16 mouse cellular contexts compared by ENCODE assay signal in genomic region chrX:6751549-6752047, GRCm38 (mm10). TPM values are rescaled to one million over a fixed set of nuclear protein-coding genes. Genes with fewer than 3 reads are reported as not detected.
DNase-seq lines count a peak whose midpoint lies in the region; ATAC-seq and TF ChIP-seq lines count a peak whose summit lies in the region.
"Had no signal": no experiment of that assay in that cellular context is flagged by ENCODE, and none has a peak within 500 bp of the region (broad histone marks: within the 10 kb centered on the region; RNA-seq: fewer than 3 reads in every experiment).

No protein-coding gene starts in this region.

- no peak overlapping the region for H3K27ac ChIP-seq in kidney, postnatal 0 days
- no peak overlapping the region for H3K27ac ChIP-seq in embryonic facial prominence, embryonic 10.5 days (replicated peaks)
- H3K27ac ChIP-seq in hindbrain, embryonic 14.5 days: no peak overlapping the region
- H3K27ac ChIP-seq in midbrain, embryonic 16.5 days (ENCODE audit: low read length): no peak overlapping the region
- H3K27ac ChIP-seq: embryonic facial prominence, embryonic 13.5 days; heart, embryonic 13.5 days; liver, embryonic 14.5 days had no signal

- no peak overlapping the region for H3K9ac ChIP-seq in kidney, postnatal 0 days (ENCODE audit: low read depth, low read length)
- H3K9ac ChIP-seq in hindbrain, embryonic 14.5 days: no peak overlapping the region
- no peak overlapping the region for H3K9ac ChIP-seq in midbrain, embryonic 16.5 days (ENCODE audit: low read depth, low read length)
- H3K9ac ChIP-seq: embryonic facial prominence, embryonic 13.5 days; heart, embryonic 13.5 days; liver, embryonic 14.5 days had no signal

- H3K36me3 ChIP-seq in kidney, postnatal 0 days (ENCODE audit: insufficient read depth, low read length): no peaks in the 10 kb centered on the region
- H3K36me3 ChIP-seq in embryonic facial prominence, embryonic 10.5 days (replicated peaks): no peaks in the 10 kb centered on the region
- no peaks in the 10 kb centered on the region for H3K36me3 ChIP-seq in hindbrain, embryonic 14.5 days (replicated peaks; ENCODE audit: control insufficient read depth, insufficient read depth)
- no peaks in the 10 kb centered on the region for H3K36me3 ChIP-seq in midbrain, embryonic 16.5 days (ENCODE audit: control insufficient read depth, insufficient read depth, low read length)
- H3K36me3 ChIP-seq: embryonic facial prominence, embryonic 13.5 days; heart, embryonic 13.5 days had no signal

- no peak for ATAC-seq in kidney, postnatal 0 days (replicated peaks; ENCODE audit: low FRiP score, low read depth)
- ATAC-seq in hindbrain, embryonic 14.5 days (ENCODE audit: low FRiP score): peak; percentile 37; the same call in 1 of the 2 replicates
- ATAC-seq in midbrain, embryonic 16.5 days: peak; percentile 66
- ATAC-seq: inflammation-experienced regulatory T-cells, adult 6 months had no signal

- no peaks in the 10 kb centered on the region for H3K9me3 ChIP-seq in kidney, postnatal 0 days (replicated peaks; ENCODE audit: low read length)
- H3K9me3 ChIP-seq in embryonic facial prominence, embryonic 10.5 days: no peaks in the 10 kb centered on the region
- no peaks in the 10 kb centered on the region for H3K9me3 ChIP-seq in hindbrain, embryonic 14.5 days (ENCODE audit: control insufficient read depth, low read length)
- H3K9me3 ChIP-seq in midbrain, embryonic 16.5 days (replicated peaks; ENCODE audit: control insufficient read depth, low read length, poor library complexity, severe bottlenecking): no peaks in the 10 kb centered on the region
- H3K9me3 ChIP-seq: embryonic facial prominence, embryonic 13.5 days; heart, embryonic 13.5 days had no signal

- H3K27me3 ChIP-seq in kidney, postnatal 0 days (ENCODE audit: insufficient read depth, low read length): no peaks in the 10 kb centered on the region
- no peaks in the 10 kb centered on the region for H3K27me3 ChIP-seq in embryonic facial prominence, embryonic 10.5 days (replicated peaks; ENCODE audit: low read depth, poor library complexity, severe bottlenecking)
- no peaks in the 10 kb centered on the region for H3K27me3 ChIP-seq in hindbrain, embryonic 14.5 days (ENCODE audit: control insufficient read depth, insufficient read depth, low read length)
- H3K27me3 ChIP-seq in midbrain, embryonic 16.5 days (ENCODE audit: control insufficient read depth, insufficient read depth, low read depth, low read length): no peaks in the 10 kb centered on the region
- H3K27me3 ChIP-seq: embryonic facial prominence, embryonic 13.5 days; heart, embryonic 13.5 days had no signal

- no peaks in the 10 kb centered on the region for H3K4me1 ChIP-seq in kidney, postnatal 0 days (replicated peaks; ENCODE audit: insufficient read depth, low read length)
- H3K4me1 ChIP-seq in embryonic facial prominence, embryonic 10.5 days: no peaks in the 10 kb centered on the region
- H3K4me1 ChIP-seq in hindbrain, embryonic 14.5 days (replicated peaks; ENCODE audit: control insufficient read depth, insufficient read depth, low read length): no peaks in the 10 kb centered on the region
- no peaks in the 10 kb centered on the region for H3K4me1 ChIP-seq in midbrain, embryonic 16.5 days (ENCODE audit: control insufficient read depth, insufficient read depth, low read length)
- H3K4me1 ChIP-seq: embryonic facial prominence, embryonic 13.5 days; heart, embryonic 13.5 days had no signal

- no peak overlapping the region for H3K4me2 ChIP-seq in kidney, postnatal 0 days (ENCODE audit: low read length)
- H3K4me2 ChIP-seq in hindbrain, embryonic 14.5 days (replicated peaks): no peak overlapping the region
- H3K4me2 ChIP-seq in midbrain, embryonic 16.5 days (ENCODE audit: low read length): no peak overlapping the region
- H3K4me2 ChIP-seq: embryonic facial prominence, embryonic 13.5 days; heart, embryonic 13.5 days had no signal

- no peak overlapping the region for H3K4me3 ChIP-seq in kidney, postnatal 0 days (replicated peaks; ENCODE audit: low read depth, low read length)
- no peak overlapping the region for H3K4me3 ChIP-seq in embryonic facial prominence, embryonic 10.5 days
- no peak overlapping the region for H3K4me3 ChIP-seq in hindbrain, embryonic 14.5 days (replicated peaks; ENCODE audit: low read length)
- no peak overlapping the region for H3K4me3 ChIP-seq in midbrain, embryonic 16.5 days (ENCODE audit: low read depth, low read length)
- H3K4me3 ChIP-seq: embryonic facial prominence, embryonic 13.5 days; heart, embryonic 13.5 days had no signal

- 34% methylated on average over 6 of the region's 6 CpGs for WGBS in kidney, postnatal 0 days
- 38% methylated on average over 6 of the region's 6 CpGs for WGBS in embryonic facial prominence, embryonic 10.5 days
- WGBS in hindbrain, embryonic 14.5 days: 32% methylated on average over 6 of the region's 6 CpGs
- 33% methylated on average over 6 of the region's 6 CpGs for WGBS in midbrain, embryonic 16.5 days

- DNase-seq in kidney, postnatal 0 days (ENCODE audit: low spot score): peak; percentile 54
- DNase-seq in kidney, postnatal 10 days: no peak
- peak; percentile 12 for DNase-seq in embryonic facial prominence, embryonic 10.5 days (ENCODE audit: low spot score)
- DNase-seq in hindbrain, embryonic 14.5 days (ENCODE audit: low spot score): no peak
- DNase-seq in heart, adult 9 months (ENCODE audit: low spot score in 2 of 2): no peak
- DNase-seq in lung, postnatal 36 days: no peak
- no peak for DNase-seq in heart, postnatal 4 days
- DNase-seq: adrenal gland, postnatal 14 days; B cell, adult 2 months; cerebellum, adult 18-20 months had no signal

- no peak for TF ChIP-seq CTCF in kidney, postnatal 0 days (IDR thresholded peaks at IDR 0.05; ENCODE audit: low read depth)

RNA-seq across cellular contexts. Expression of gene Dgkk, which starts 27.5 kb away (rescaled TPM):
- 0.03 TPM in 2 replicates for polyA plus RNA-seq in kidney, postnatal 0 days (2015; fragmentation: Nextera tagmentation; extraction: Ambion mirVana)
- 1.3 and 1.4 TPM in 2 replicates for polyA plus RNA-seq in embryonic facial prominence, embryonic 10.5 days (2016; fragmentation: Nextera tagmentation; extraction: Ambion mirVana)
- polyA plus RNA-seq in hindbrain, embryonic 14.5 days (2014; fragmentation: Nextera tagmentation; extraction: Ambion mirVana): 3.9 and 5.7 TPM in 2 replicates
- polyA plus RNA-seq in midbrain, embryonic 16.5 days (2015; fragmentation: Nextera tagmentation; extraction: Ambion mirVana): 2.0 and 2.7 TPM in 2 replicates
- total RNA-seq in heart, postnatal 4 days (2021): 1 to 10 TPM; 2.2 to 4.5 TPM
- polyA plus RNA-seq: inflammation-experienced regulatory T-cells, adult 6 months; large intestine, adult 2 months had no signal

Comparison
In these comparisons a context has a peak if more than half of its experiments do, and no peak if none do; other contexts are left out.
1. DNase-seq: peak in kidney, postnatal 0 days (single experiment) and embryonic facial prominence, embryonic 10.5 days (single experiment); none in kidney, postnatal 10 days (single experiment), hindbrain, embryonic 14.5 days (single experiment), heart, adult 9 months (0 of 2), lung, postnatal 36 days (single experiment) and heart, postnatal 4 days (single experiment).